Mouse (Mus musculus) stomach, embryonic 15.5 days (tissue): ENCODE results near the gene Fbxo42. TPM values are rescaled to one million over a fixed set of nuclear protein-coding genes. Genes with fewer than 3 reads are reported as not detected.

Experiments used
- ATAC-seq: fragments of 200-750 bp; cut with Nextera tagmentation; 2 replicates; pipeline ENCODE4 v1.8.0; 2017; ENCODE audit warnings: low read depth, moderate number of reproducible peaks, moderate TSS enrichment; ENCODE audit not compliant: insufficient read depth, low FRiP score
- H3K27ac ChIP-seq: fragments of 300-500 bp; sonication (generic); 2 replicates; pipeline ENCODE4 v1.5.1; 2015; ENCODE audit warnings: mild to moderate bottlenecking, inconsistent platforms
- H3K27me3 ChIP-seq: fragments of 300-500 bp; sonication (generic); replicated peaks from 2 replicates; pipeline ENCODE4 v1.6.1; 2015; ENCODE audit warnings: inconsistent platforms
- H3K36me3 ChIP-seq: fragments of 300-500 bp; sonication (generic); 2 replicates; pipeline ENCODE4 v1.6.1; 2015; ENCODE audit warnings: inconsistent platforms
- H3K4me1 ChIP-seq: fragments of 300-500 bp; sonication (generic); 2 replicates; pipeline ENCODE4 v1.6.1; 2015; ENCODE audit warnings: inconsistent platforms
- H3K4me2 ChIP-seq: fragments of 300-500 bp; sonication (generic); 2 replicates; pipeline ENCODE4 v1.6.1; 2015; ENCODE audit warnings: mild to moderate bottlenecking, inconsistent platforms
- H3K4me3 ChIP-seq: fragments of 300-500 bp; sonication (generic); replicated peaks from 2 replicates; pipeline ENCODE4 v1.5.1; 2015; ENCODE audit warnings: inconsistent platforms
- H3K9ac ChIP-seq: fragments of 300-500 bp; sonication (generic); 2 replicates; pipeline ENCODE4 v1.6.1; 2015; ENCODE audit warnings: inconsistent platforms
- H3K9me3 ChIP-seq: fragments of 300-500 bp; sonication (generic); 2 replicates; pipeline ENCODE4 v1.6.1; 2016; ENCODE audit warnings: inconsistent platforms
- WGBS: fragments of 180-500 bp; shearing (Covaris S2); methylation state at CpG from one replicate; pipeline ENCODE4 v1.1.7; 2015; 5-methylcytosine and 5-hydroxymethylcytosine counted together
- polyA plus RNA-seq: library from polyadenylated mRNA; unstranded; fragments of >200 nt; fragmentation: Nextera tagmentation; extraction: Ambion mirVana; gene quantifications from 2 replicates; pipeline ENCODE4 v1.2.1, GENCODE M21; 2015

Fbxo42 gene
- polyA plus RNA-seq, 1 experiment from 2014 or later, result 21.4 TPM

GRCm38 (mm10) chr4:141210524-141211219, 63.0 kb downstream of the Fbxo42 start:
- ATAC-seq, result no peak
- Histone ChIP-seq H3K9me3 (no peaks in the 10 kb centered on the region), H3K27ac (peak overlapping the region; percentile 59), H3K4me3 (peak overlapping the region; percentile 35), H3K9ac (no peak overlapping the region), H3K4me2 (peak overlapping the region; percentile 44), H3K4me1 (peaks cover 13% of the 10 kb centered on the region), H3K27me3 (no peaks in the 10 kb centered on the region), H3K36me3 (no peaks in the 10 kb centered on the region)
- 69% methylated on average over 14 of the region's 14 CpGs for WGBS

- Histone ChIP-seq H3K27ac (no peak overlapping the region), H3K9ac (no peak overlapping the region), H3K27me3 (no peaks in the 10 kb centered on the region), H3K4me2 (no peak overlapping the region), H3K4me3 (no peak overlapping the region), H3K36me3 (no peaks in the 10 kb centered on the region), H3K9me3 (no peaks in the 10 kb centered on the region), H3K4me1 (peaks cover 13% of the 10 kb centered on the region)
- 92% methylated on average over 4 of the region's 4 CpGs for WGBS
- ATAC-seq, result no peak
Measured at GRCm38 (mm10) chr4:141211646-141212045, 63.9 kb downstream of the Fbxo42 start.

- H3K4me2 ChIP-seq, result peak overlapping the region; percentile 95; the same call in 1 of the 2 replicates
- no peak overlapping the region for H3K4me3 ChIP-seq
- no peak overlapping the region for H3K27ac ChIP-seq
- ATAC-seq, result no peak
- H3K4me1 ChIP-seq, result peaks cover 13% of the 10 kb centered on the region
- WGBS, result 80% methylated on average over 9 of the region's 9 CpGs
- H3K36me3 ChIP-seq, result no peaks in the 10 kb centered on the region
- H3K9me3 ChIP-seq, result no peaks in the 10 kb centered on the region
- H3K27me3 ChIP-seq, result no peaks in the 10 kb centered on the region
- H3K9ac ChIP-seq, result no peak overlapping the region
Measured at GRCm38 (mm10) chr4:141212892-141213291, 65.2 kb downstream of the Fbxo42 start.

GRCm38 (mm10) chr4:141213342-141213741, 65.6 kb downstream of the Fbxo42 start:
- Histone ChIP-seq H3K27ac (peak overlapping the region; percentile 59; the same call in 1 of the 2 replicates), H3K9ac (no peak overlapping the region), H3K36me3 (no peaks in the 10 kb centered on the region), H3K27me3 (no peaks in the 10 kb centered on the region), H3K4me1 (peaks cover 13% of the 10 kb centered on the region), H3K4me2 (peak overlapping the region; percentile 95), H3K4me3 (peak overlapping the region; percentile 60), H3K9me3 (no peaks in the 10 kb centered on the region)
- 38% methylated on average over 2 of the region's 2 CpGs for WGBS
- ATAC-seq, result peak; percentile 37; the same call in 1 of the 2 replicates

GRCm38 (mm10) chr4:141213770-141214336, 66.1 kb downstream of the Fbxo42 start, which contains the start of gene Rsg1:
Gene Rsg1 (plus strand): TSS chr4:141213956.
- no peaks in the 10 kb centered on the region for H3K27me3 ChIP-seq
- peaks cover 13% of the 10 kb centered on the region for H3K4me1 ChIP-seq
- H3K36me3 ChIP-seq, result no peaks in the 10 kb centered on the region
- peak within 1 kb of the TSS; percentile 59; the same call in 1 of the 2 replicates for H3K27ac ChIP-seq
- H3K9me3 ChIP-seq, result no peaks in the 10 kb centered on the region
- H3K4me3 ChIP-seq, result peak within 1 kb of the TSS; percentile 60
- H3K4me2 ChIP-seq, result peak within 1 kb of the TSS; percentile 95
- ATAC-seq, result peak; percentile 76
- WGBS, result under 1% methylated on average over 24 of the region's 24 CpGs
- peak within 1 kb of the TSS; percentile 37; the same call in 1 of the 2 replicates for H3K9ac ChIP-seq

GRCm38 (mm10) chr4:141214337-141214851, 66.7 kb downstream of the Fbxo42 start:
- Histone ChIP-seq H3K4me2 (peak overlapping the region; percentile 95), H3K36me3 (no peaks in the 10 kb centered on the region), H3K27me3 (no peaks in the 10 kb centered on the region), H3K27ac (peak overlapping the region; percentile 40; the same call in 1 of the 2 replicates), H3K9me3 (no peaks in the 10 kb centered on the region), H3K4me1 (peaks cover 13% of the 10 kb centered on the region), H3K4me3 (peak overlapping the region; percentile 60), H3K9ac (peak overlapping the region; percentile 37; the same call in 1 of the 2 replicates)
- ATAC-seq, result peak; percentile 40; the same call in 1 of the 2 replicates
- WGBS, result 3% methylated on average over 16 of the region's 16 CpGs

- Histone ChIP-seq H3K4me1 (peaks cover 2% of the 10 kb centered on the region; the same call in 1 of the 2 replicates), H3K9ac (no peak overlapping the region), H3K9me3 (no peaks in the 10 kb centered on the region), H3K27me3 (no peaks in the 10 kb centered on the region), H3K4me3 (no peak overlapping the region), H3K36me3 (no peaks in the 10 kb centered on the region), H3K27ac (no peak overlapping the region), H3K4me2 (no peak overlapping the region)
- no peak for ATAC-seq
- 88% methylated on average over 20 of the region's 20 CpGs for WGBS
Measured at GRCm38 (mm10) chr4:141219583-141220213, 72.0 kb downstream of the Fbxo42 start.

- Histone ChIP-seq H3K4me3 (no peak overlapping the region), H3K4me1 (no peaks in the 10 kb centered on the region)
- WGBS, result 79% methylated on average over 2 of the region's 2 CpGs
Measured at GRCm38 (mm10) chr4:141221848-141222247, 74.1 kb downstream of the Fbxo42 start.

GRCm38 (mm10) chr4:141222752-141223151, 75.0 kb downstream of the Fbxo42 start:
- H3K36me3 ChIP-seq, result no peaks in the 10 kb centered on the region
- no peak overlapping the region for H3K9ac ChIP-seq
- H3K4me1 ChIP-seq, result no peaks in the 10 kb centered on the region
- no peak overlapping the region for H3K4me3 ChIP-seq
- ATAC-seq, result no peak
- H3K9me3 ChIP-seq, result no peaks in the 10 kb centered on the region
- H3K27ac ChIP-seq, result no peak overlapping the region
- H3K27me3 ChIP-seq, result no peaks in the 10 kb centered on the region
- 90% methylated on average over 5 of the region's 5 CpGs for WGBS
- no peak overlapping the region for H3K4me2 ChIP-seq

More at GRCm38 (mm10) chr4:141221848-141222247, 74.1 kb downstream of the Fbxo42 start:
- H3K27me3 ChIP-seq, result no peaks in the 10 kb centered on the region
- H3K9me3 ChIP-seq, result no peaks in the 10 kb centered on the region
- ATAC-seq, result no peak
- no peak overlapping the region for H3K4me2 ChIP-seq
- no peak overlapping the region for H3K27ac ChIP-seq
- no peaks in the 10 kb centered on the region for H3K36me3 ChIP-seq
- no peak overlapping the region for H3K9ac ChIP-seq

- Histone ChIP-seq H3K27me3 (no peaks in the 10 kb centered on the region), H3K4me1 (peaks cover 4% of the 10 kb centered on the region; the same call in 1 of the 2 replicates), H3K4me2 (no peak overlapping the region), H3K36me3 (no peaks in the 10 kb centered on the region), H3K9ac (no peak overlapping the region), H3K4me3 (no peak overlapping the region), H3K9me3 (no peaks in the 10 kb centered on the region), H3K27ac (no peak overlapping the region)
- 72% methylated on average over 7 of the region's 7 CpGs for WGBS
- no peak for ATAC-seq
Measured at GRCm38 (mm10) chr4:141228687-141229086, 81.0 kb downstream of the Fbxo42 start.

GRCm38 (mm10) chr4:141233196-141233595, 85.5 kb downstream of the Fbxo42 start:
- no peak overlapping the region for H3K9ac ChIP-seq
- H3K4me1 ChIP-seq, result peaks cover 5% of the 10 kb centered on the region; the same call in 1 of the 2 replicates
- no peaks in the 10 kb centered on the region for H3K36me3 ChIP-seq
- no peak overlapping the region for H3K4me3 ChIP-seq
- H3K4me2 ChIP-seq, result no peak overlapping the region
- no peak for ATAC-seq
- no peaks in the 10 kb centered on the region; the same call in 1 of the 2 replicates for H3K27me3 ChIP-seq
- WGBS, result 89% methylated on average over 4 of the region's 4 CpGs
- H3K27ac ChIP-seq, result no peak overlapping the region
- H3K9me3 ChIP-seq, result no peaks in the 10 kb centered on the region
